Mouse (Mus musculus): ENCODE results near the gene Gnat1. TPM values are rescaled to one million over a fixed set of nuclear protein-coding genes. Genes with fewer than 3 reads are reported as not detected.

The Gnat1 gene
- polyA plus RNA-seq, 1 experiment from 2014 or later = 2.2 TPM

DNA sequence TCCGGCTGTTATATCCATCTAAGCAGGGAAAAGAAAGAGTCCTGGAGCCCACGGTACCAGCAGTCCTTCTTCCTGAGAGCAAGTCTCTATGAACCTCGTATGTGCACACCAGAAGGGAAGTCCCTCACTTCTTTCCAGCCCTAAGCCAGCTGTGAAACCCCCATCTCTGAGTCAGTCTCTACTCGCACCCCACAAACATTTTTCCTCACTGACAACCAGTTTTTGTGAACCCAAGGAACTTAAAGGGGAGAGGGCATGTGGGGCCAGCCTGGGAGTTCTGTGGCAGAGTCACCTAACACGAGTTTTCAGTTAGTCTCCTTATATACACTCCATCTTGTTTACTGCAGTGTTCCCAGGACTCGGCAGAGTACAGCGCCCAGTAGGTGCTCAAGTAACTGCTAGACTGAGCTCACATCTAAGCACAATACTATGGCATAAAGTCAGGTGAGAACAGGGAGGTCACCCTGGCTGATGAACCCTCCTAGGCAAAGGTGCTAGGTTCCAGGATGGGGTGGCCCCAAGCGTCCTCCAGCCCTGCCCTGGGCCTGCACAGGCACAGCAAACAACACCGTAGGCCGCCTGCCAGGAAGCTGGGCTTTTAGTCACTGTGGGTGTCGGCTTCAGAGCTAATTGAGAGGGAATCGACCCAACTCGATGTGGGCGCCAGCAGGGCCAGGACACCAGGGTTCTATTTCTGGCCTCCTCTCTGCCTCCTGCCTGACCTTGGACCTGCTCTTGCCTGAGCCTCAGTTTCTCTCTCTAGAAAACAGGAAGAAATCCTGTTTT lies 24.0 kb upstream of the Gnat1 start:
- H3K27ac ChIP-seq (ENCODE audit: low read length) = no peak overlapping the region
- no peaks in the 10 kb centered on the region for H3K27me3 ChIP-seq (ENCODE audit: control insufficient read depth, insufficient read depth, low read depth, low read length)
- peaks cover 65% of the 10 kb centered on the region for H3K4me1 ChIP-seq (ENCODE audit: control insufficient read depth, insufficient read depth, low read length)
- ATAC-seq = no peak
- H3K9ac ChIP-seq (ENCODE audit: low read depth, low read length) = no peak overlapping the region
- no peak overlapping the region for H3K4me2 ChIP-seq (ENCODE audit: low read length)
- no peaks in the 10 kb centered on the region for H3K9me3 ChIP-seq (replicated peaks; ENCODE audit: control insufficient read depth, low read length, poor library complexity, severe bottlenecking)
- no peak overlapping the region for H3K4me3 ChIP-seq (ENCODE audit: low read depth, low read length)
- peaks cover 5% of the 10 kb centered on the region for H3K36me3 ChIP-seq (ENCODE audit: control insufficient read depth, insufficient read depth, low read length)
- WGBS = 69% methylated on average over 14 of the region's 14 CpGs

DNA sequence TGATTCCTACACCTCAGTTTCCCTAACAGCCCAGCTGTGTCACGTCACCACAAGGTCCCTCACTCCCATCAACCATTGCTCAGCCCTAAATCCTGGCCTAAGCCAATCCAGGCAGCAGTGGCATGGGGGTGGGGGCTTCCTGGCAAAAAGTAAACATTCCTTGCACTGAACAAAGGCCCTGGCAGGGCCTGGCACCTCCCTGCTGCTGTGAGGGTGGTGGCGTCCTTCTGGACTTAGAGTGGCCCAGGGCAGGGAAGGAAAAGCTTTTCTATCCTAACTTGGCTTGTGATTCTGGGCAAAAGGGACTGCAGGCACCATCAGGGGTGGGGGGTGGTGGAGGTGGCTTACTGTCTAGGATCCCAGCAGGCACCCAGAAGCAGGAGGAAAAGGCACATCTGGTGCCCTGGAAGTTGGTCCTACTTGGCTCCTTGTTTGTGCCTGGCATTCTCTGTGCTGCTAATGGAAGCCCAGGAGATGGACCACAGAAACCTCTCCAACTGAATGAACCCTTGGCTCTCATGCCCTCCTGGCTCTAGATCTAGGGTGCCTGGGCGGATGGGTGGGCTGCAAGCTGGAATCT lies 23.2 kb upstream of the Gnat1 start:
- Histone ChIP-seq H3K4me3 (ENCODE audit: low read depth, low read length) (no peak overlapping the region), H3K27ac (ENCODE audit: low read length) (0 out of 2 replicates have a peak overlapping the region, but pooled peaks have one; percentile 8), H3K4me2 (ENCODE audit: low read length) (no peak overlapping the region), H3K4me1 (ENCODE audit: control insufficient read depth, insufficient read depth, low read length) (peaks cover 69% of the 10 kb centered on the region), H3K9me3 (replicated peaks; ENCODE audit: control insufficient read depth, low read length, poor library complexity, severe bottlenecking) (no peaks in the 10 kb centered on the region), H3K36me3 (ENCODE audit: control insufficient read depth, insufficient read depth, low read length) (peaks cover 5% of the 10 kb centered on the region), H3K27me3 (ENCODE audit: control insufficient read depth, insufficient read depth, low read depth, low read length) (no peaks in the 10 kb centered on the region), H3K9ac (ENCODE audit: low read depth, low read length) (no peak overlapping the region)
- no peak for ATAC-seq
- WGBS = 68% methylated on average over 3 of the region's 3 CpGs

DNA sequence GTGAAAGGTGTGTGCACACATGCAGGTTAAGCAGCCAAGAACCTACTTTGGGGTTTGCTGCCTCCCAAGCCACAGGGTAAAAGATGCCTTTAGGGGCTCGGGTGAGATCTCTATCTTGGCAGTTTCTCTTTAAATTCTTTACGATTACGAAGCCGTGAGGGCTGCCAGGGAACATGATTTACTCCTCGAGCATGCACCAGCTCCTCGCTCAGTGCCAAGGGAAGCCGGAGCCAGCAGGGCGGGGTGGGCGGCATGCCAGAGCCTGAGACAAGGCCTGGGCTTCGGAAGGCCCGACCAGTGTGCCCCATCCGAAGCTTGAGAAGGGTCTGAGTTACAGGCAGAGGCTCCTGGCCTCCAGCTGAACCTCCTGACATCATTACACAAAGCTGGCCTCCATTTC lies 22.1 kb upstream of the Gnat1 start:
- 64% methylated on average over 12 of the region's 12 CpGs for WGBS
- H3K4me3 ChIP-seq (ENCODE audit: low read depth, low read length) = no peak overlapping the region
- no peak overlapping the region for H3K9ac ChIP-seq (ENCODE audit: low read depth, low read length)
- ATAC-seq = no peak
- no peak overlapping the region for H3K4me2 ChIP-seq (ENCODE audit: low read length)
- no peaks in the 10 kb centered on the region for H3K9me3 ChIP-seq (replicated peaks; ENCODE audit: control insufficient read depth, low read length, poor library complexity, severe bottlenecking)
- H3K36me3 ChIP-seq (ENCODE audit: control insufficient read depth, insufficient read depth, low read length) = peaks cover 5% of the 10 kb centered on the region
- H3K27me3 ChIP-seq (ENCODE audit: control insufficient read depth, insufficient read depth, low read depth, low read length) = no peaks in the 10 kb centered on the region
- H3K27ac ChIP-seq (ENCODE audit: low read length) = peak overlapping the region; percentile 58
- H3K4me1 ChIP-seq (ENCODE audit: control insufficient read depth, insufficient read depth, low read length) = peaks cover 65% of the 10 kb centered on the region

DNA sequence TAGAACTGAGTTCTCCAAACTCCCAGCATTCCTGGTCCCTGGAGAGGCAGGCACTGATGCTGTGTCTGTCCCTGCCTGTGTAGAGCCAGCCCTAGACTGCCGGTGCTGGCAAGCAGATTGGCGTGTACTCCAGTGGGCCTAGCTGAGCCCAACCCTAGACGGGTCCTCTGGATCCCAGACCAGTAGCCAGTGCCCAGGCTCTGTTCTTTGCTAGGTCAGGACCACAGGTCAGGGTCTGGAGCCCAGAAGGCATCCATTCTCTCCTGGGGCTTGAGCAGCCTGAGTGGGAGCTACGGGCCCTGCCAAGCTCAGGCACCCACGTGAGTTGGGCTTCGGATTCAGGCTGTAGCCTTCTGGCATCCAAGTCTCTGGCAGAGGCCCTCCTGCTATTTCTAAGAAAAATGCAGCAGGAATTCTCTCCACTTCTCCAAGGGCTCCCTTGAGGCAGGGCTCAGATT lies 20.6 kb upstream of the Gnat1 start:
- Histone ChIP-seq H3K9ac (ENCODE audit: low read depth, low read length) (no peak overlapping the region), H3K9me3 (replicated peaks; ENCODE audit: control insufficient read depth, low read length, poor library complexity, severe bottlenecking) (no peaks in the 10 kb centered on the region), H3K4me3 (ENCODE audit: low read depth, low read length) (no peak overlapping the region), H3K27me3 (ENCODE audit: control insufficient read depth, insufficient read depth, low read depth, low read length) (no peaks in the 10 kb centered on the region), H3K27ac (ENCODE audit: low read length) (peak overlapping the region; percentile 36; the same call in 1 of the 2 replicates), H3K4me2 (ENCODE audit: low read length) (peak overlapping the region; percentile 7; the same call in 1 of the 2 replicates), H3K36me3 (ENCODE audit: control insufficient read depth, insufficient read depth, low read length) (peaks cover 5% of the 10 kb centered on the region), H3K4me1 (ENCODE audit: control insufficient read depth, insufficient read depth, low read length) (peaks cover 54% of the 10 kb centered on the region)
- WGBS = 25% methylated on average over 6 of the region's 6 CpGs
- peak; percentile 26; the same call in 1 of the 2 replicates for ATAC-seq

DNA sequence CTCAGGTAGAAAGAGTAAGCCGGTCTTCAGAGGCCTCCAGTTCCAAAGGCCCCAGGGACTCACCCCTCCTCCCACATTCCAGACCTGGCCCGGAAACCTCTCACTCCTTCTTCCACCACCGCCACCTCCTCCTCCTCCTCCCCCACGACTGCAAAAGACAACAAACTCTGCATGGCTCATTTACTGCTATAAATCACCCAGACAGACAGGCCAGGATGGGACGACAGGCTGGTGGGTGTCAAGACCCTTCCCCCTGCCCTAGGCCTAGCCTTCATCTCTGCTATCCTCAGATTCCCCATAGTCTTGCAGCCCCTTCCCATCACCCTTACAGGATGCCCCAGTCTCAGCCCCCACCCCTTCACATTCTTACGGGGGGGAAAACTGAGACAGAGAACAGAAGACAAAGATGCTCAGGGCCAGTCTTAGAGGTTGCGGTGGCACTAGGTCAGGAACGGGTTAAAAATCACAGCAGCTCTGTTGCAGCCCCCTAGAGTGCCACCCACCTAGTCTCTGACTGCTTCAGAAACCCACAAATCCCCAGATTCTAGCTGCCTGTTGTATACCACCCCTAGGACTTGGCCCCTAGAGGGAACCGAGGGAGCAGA lies 20.0 kb upstream of the Gnat1 start:
- H3K9me3 ChIP-seq (replicated peaks; ENCODE audit: control insufficient read depth, low read length, poor library complexity, severe bottlenecking) = no peaks in the 10 kb centered on the region
- 0 out of 2 replicates have a peak, but pooled peaks cover 2% of the 10 kb centered on the region for H3K36me3 ChIP-seq (ENCODE audit: control insufficient read depth, insufficient read depth, low read length)
- no peaks in the 10 kb centered on the region for H3K27me3 ChIP-seq (ENCODE audit: control insufficient read depth, insufficient read depth, low read depth, low read length)
- no peak overlapping the region for H3K4me3 ChIP-seq (ENCODE audit: low read depth, low read length)
- peaks cover 53% of the 10 kb centered on the region for H3K4me1 ChIP-seq (ENCODE audit: control insufficient read depth, insufficient read depth, low read length)
- peak overlapping the region; percentile 7; the same call in 1 of the 2 replicates for H3K4me2 ChIP-seq (ENCODE audit: low read length)
- no peak overlapping the region for H3K9ac ChIP-seq (ENCODE audit: low read depth, low read length)
- peak overlapping the region; percentile 36; the same call in 1 of the 2 replicates for H3K27ac ChIP-seq (ENCODE audit: low read length)
- WGBS = 9% methylated on average over 9 of the region's 9 CpGs
- no peak for ATAC-seq

DNA sequence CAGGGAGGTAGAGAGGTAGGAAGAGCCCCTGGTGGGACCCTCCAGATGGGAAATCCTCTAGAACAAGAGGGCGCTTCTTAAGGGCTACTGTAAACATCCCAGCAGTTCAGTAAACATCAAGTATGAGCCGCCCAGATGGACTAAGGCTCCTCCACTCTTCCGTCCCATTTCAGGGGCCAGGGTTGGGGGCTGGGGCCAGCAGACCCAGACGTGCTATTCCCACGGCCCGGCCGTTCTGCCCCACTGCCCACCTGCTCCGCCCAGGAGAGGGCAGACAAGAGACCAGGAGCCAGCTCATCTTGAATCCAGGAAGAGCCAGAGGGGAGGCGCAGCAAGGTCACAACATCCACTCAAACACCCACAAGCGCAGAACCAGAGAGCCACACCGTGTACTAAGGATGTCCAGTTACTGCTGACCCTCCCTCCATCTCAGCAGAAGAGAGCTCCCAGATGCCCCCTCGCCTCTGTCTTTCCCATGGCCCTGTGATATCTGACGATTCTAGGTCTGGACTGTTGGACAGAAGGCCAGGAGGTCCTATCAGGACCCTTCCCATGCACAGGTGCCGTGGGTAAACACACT lies 19.2 kb upstream of the Gnat1 start:
- 0 out of 2 replicates have a peak overlapping the region, but pooled peaks have one; percentile 17 for H3K27ac ChIP-seq (ENCODE audit: low read length)
- WGBS = 16% methylated on average over 14 of the region's 14 CpGs
- peak overlapping the region; percentile 13; the same call in 1 of the 2 replicates for H3K4me2 ChIP-seq (ENCODE audit: low read length)
- no peak overlapping the region for H3K4me3 ChIP-seq (ENCODE audit: low read depth, low read length)
- H3K4me1 ChIP-seq (ENCODE audit: control insufficient read depth, insufficient read depth, low read length) = peaks cover 54% of the 10 kb centered on the region
- H3K9me3 ChIP-seq (replicated peaks; ENCODE audit: control insufficient read depth, low read length, poor library complexity, severe bottlenecking) = no peaks in the 10 kb centered on the region
- H3K36me3 ChIP-seq (ENCODE audit: control insufficient read depth, insufficient read depth, low read length) = 0 out of 2 replicates have a peak, but pooled peaks cover 2% of the 10 kb centered on the region
- no peaks in the 10 kb centered on the region for H3K27me3 ChIP-seq (ENCODE audit: control insufficient read depth, insufficient read depth, low read depth, low read length)
- ATAC-seq = no peak
- H3K9ac ChIP-seq (ENCODE audit: low read depth, low read length) = peak overlapping the region; percentile 35; the same call in 1 of the 2 replicates

DNA sequence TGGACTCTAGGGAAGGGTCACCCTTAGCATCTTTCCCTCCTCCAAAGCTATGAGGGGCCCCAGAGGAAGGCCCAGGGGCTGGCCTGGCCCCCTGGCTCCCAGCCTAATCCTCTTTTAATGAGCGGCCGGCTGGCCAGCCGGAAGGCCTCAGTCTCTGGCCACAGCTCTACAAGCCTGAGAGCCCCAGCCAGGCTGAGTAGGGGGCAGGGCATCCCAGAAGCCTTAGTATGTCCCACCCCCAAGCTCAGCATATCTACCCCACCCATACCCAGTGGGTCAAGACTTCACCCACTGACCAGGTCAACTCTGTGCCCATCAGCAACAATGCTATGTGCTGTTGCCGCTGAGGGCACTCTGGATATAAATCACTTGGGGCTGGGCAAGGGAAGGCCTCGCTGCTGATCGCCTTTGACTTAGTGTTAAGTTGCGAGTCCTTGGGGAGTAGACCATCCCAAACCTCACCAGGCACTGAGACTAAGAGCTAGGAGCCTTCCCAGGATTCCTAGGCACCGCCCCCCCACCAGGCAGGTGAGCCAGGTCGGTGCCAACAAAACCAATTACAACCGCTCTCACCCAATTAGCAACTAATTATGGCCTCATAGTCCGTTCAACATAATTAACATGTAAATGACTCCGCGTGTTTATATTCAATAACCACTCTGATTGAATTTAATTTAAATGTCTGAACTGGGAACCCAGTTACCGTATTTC lies 18.5 kb upstream of the Gnat1 start:
- peak overlapping the region; percentile 18; the same call in 1 of the 2 replicates for H3K27ac ChIP-seq (ENCODE audit: low read length)
- H3K9ac ChIP-seq (ENCODE audit: low read depth, low read length) = 0 out of 2 replicates have a peak overlapping the region, but pooled peaks have one; percentile 46
- H3K36me3 ChIP-seq (ENCODE audit: control insufficient read depth, insufficient read depth, low read length) = 0 out of 2 replicates have a peak, but pooled peaks cover 2% of the 10 kb centered on the region
- no peaks in the 10 kb centered on the region for H3K27me3 ChIP-seq (ENCODE audit: control insufficient read depth, insufficient read depth, low read depth, low read length)
- 11% methylated on average over 14 of the region's 14 CpGs for WGBS
- H3K4me1 ChIP-seq (ENCODE audit: control insufficient read depth, insufficient read depth, low read length) = peaks cover 58% of the 10 kb centered on the region
- no peaks in the 10 kb centered on the region for H3K9me3 ChIP-seq (replicated peaks; ENCODE audit: control insufficient read depth, low read length, poor library complexity, severe bottlenecking)
- peak; percentile 15; the same call in 1 of the 2 replicates for ATAC-seq
- no peak overlapping the region for H3K4me3 ChIP-seq (ENCODE audit: low read depth, low read length)
- H3K4me2 ChIP-seq (ENCODE audit: low read length) = peak overlapping the region; percentile 13; the same call in 1 of the 2 replicates

Measured in midbrain, embryonic 16.5 days (tissue).